Mouse (Mus musculus) spleen, adult 2 months (tissue): ENCODE results near the gene Ppard. TPM values are rescaled to one million over a fixed set of nuclear protein-coding genes. Genes with fewer than 3 reads are reported as not detected.

ENCODE experiments used
- DNase-seq, 2 experiments: peaks; one replicate each; pipeline versions ENCODE4 v3.0.0 to v3.0.0-alpha.2; 2012 to 2021; ENCODE audit warnings: low spot score in 2 of 2, low read depth in 1 of 2
- H3K27ac ChIP-seq: fragments of 200-500 bp; 2 replicates; pipeline ENCODE4 v1.5.1; 2012; ENCODE audit warnings: low read length, inconsistent platforms; ENCODE audit not compliant: insufficient read depth
- H3K27me3 ChIP-seq: fragments of 200-500 bp; 2 replicates; pipeline ENCODE4 v1.6.1; 2012; ENCODE audit warnings: mild to moderate bottlenecking, moderate library complexity, low read length, inconsistent platforms; ENCODE audit not compliant: control insufficient read depth, insufficient read depth
- H3K36me3 ChIP-seq: fragments of 200-500 bp; 2 replicates; pipeline ENCODE4 v1.6.1; 2012; ENCODE audit warnings: mild to moderate bottlenecking, low read length, inconsistent platforms; ENCODE audit not compliant: control insufficient read depth, insufficient read depth
- H3K4me1 ChIP-seq: fragments of 200-500 bp; 2 replicates; pipeline ENCODE4 v1.6.1; 2011; ENCODE audit warnings: inconsistent platforms; ENCODE audit not compliant: control insufficient read depth, insufficient read depth, insufficient read length
- H3K4me3 ChIP-seq: fragments of 200-500 bp; 2 replicates; pipeline ENCODE4 v1.5.1; 2011; ENCODE audit warnings: mild to moderate bottlenecking, inconsistent platforms; ENCODE audit not compliant: insufficient read depth, insufficient read length; ENCODE audit errors: extremely low read depth
- CTCF ChIP-seq: fragments of 200-500 bp; IDR thresholded peaks from 2 replicates; pipeline ENCODE4 v1.5.1; 2011; ENCODE audit warnings: mild to moderate bottlenecking, inconsistent platforms; ENCODE audit not compliant: insufficient read depth, insufficient read length, insufficient replicate concordance; ENCODE audit errors: extremely low read depth
- POLR2A ChIP-seq: fragments of 200-500 bp; IDR thresholded peaks from 2 replicates; pipeline ENCODE4 v1.6.1; 2011; ENCODE audit warnings: low read depth, low read length, inconsistent platforms
- WGBS: fragments of 180-500 bp; shearing (Covaris S2); methylation state at CpG from one replicate; pipeline ENCODE4 v1.1.7; 2018; 5-methylcytosine and 5-hydroxymethylcytosine counted together
- polyA plus RNA-seq: library from polyadenylated mRNA; depleted of rRNA; stranded (reverse); fragments of >200 nt; gene quantifications from 2 replicates; pipeline ENCODE4 v1.2.3, GENCODE M21; 2012

Gene Ppard
- polyA plus RNA-seq, 1 experiment, result 23.2 TPM

DNA sequence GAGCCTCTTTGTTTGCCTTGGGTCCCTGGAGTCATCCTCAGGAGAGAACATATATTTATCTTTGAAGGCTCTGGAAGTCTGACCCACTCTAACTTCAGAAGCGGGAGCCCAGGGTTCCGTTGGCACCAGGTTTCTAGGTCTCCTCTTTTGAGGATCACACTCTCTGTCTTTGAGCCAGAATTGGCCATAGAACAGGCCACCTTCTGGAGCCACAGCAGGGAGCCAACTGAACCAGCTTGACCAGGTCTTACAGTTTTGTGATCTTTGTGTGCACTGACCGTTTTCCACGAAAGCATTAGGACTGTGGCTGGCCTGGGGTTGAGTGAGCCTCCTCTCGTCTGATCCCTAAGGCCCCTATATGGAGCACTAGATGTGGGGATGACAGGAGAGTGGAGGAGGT is 2.1 kb downstream of the Ppard start:
- peaks cover 1% of the 10 kb centered on the region for H3K36me3 ChIP-seq
- 94% methylated on average over 5 of the region's 5 CpGs for WGBS
- DNase-seq, result no peak
- H3K4me3 ChIP-seq, result no peak overlapping the region
- TF ChIP-seq POLR2A, result no peak
- no peak overlapping the region for H3K27ac ChIP-seq
- H3K27me3 ChIP-seq, result no peaks in the 10 kb centered on the region
- H3K4me1 ChIP-seq, result no peaks in the 10 kb centered on the region

- no peaks in the 10 kb centered on the region for H3K27me3 ChIP-seq
- WGBS, result 80% methylated on average over 7 of the region's 7 CpGs
- H3K36me3 ChIP-seq, result peaks cover 1% of the 10 kb centered on the region
- DNase-seq, result no peak
- no peak overlapping the region for H3K4me3 ChIP-seq
- no peak overlapping the region for H3K27ac ChIP-seq
- H3K4me1 ChIP-seq, result no peaks in the 10 kb centered on the region
- TF ChIP-seq POLR2A (no peak), CTCF (no peak)
Measured at GRCm38 (mm10) chr17:28235982-28236635, 3.6 kb downstream of the Ppard start.

GRCm38 (mm10) chr17:28236636-28237015 is 4.1 kb downstream of the Ppard start:
- TF ChIP-seq POLR2A (no peak), CTCF (no peak)
- Histone ChIP-seq H3K36me3 (peaks cover 1% of the 10 kb centered on the region), H3K4me1 (no peaks in the 10 kb centered on the region), H3K27ac (no peak overlapping the region), H3K27me3 (no peaks in the 10 kb centered on the region), H3K4me3 (no peak overlapping the region)
- 83% methylated on average over 4 of the region's 4 CpGs for WGBS
- DNase-seq, result no peak

DNA sequence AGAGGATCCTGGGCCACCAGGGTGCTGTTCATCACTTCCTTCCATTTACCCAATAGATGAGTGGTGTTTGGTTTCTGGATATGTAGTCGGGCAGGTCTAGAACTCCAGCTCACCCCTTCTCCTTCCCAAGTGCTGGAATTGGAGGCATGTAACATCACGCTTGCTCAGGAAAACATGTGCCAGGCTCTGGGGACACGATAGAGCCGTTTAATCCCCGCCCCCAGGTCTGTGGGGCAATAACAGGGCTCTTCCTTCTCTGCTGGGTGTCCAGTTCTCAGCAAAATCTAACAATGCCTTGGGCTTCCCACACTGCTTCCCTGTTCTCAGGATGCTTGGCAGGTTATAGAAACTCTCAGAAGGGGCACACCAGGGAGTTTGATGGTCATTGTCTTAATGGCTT is 4.9 kb downstream of the Ppard start:
- TF ChIP-seq POLR2A, result no peak
- Histone ChIP-seq H3K4me1 (no peaks in the 10 kb centered on the region), H3K36me3 (peaks cover 1% of the 10 kb centered on the region), H3K27ac (no peak overlapping the region), H3K4me3 (no peak overlapping the region), H3K27me3 (no peaks in the 10 kb centered on the region)
- 84% methylated on average over 5 of the region's 5 CpGs for WGBS
- DNase-seq, result no peak

- no peak overlapping the region for H3K4me3 ChIP-seq
Measured at GRCm38 (mm10) chr17:28237874-28238273, 5.4 kb downstream of the Ppard start.

DNA sequence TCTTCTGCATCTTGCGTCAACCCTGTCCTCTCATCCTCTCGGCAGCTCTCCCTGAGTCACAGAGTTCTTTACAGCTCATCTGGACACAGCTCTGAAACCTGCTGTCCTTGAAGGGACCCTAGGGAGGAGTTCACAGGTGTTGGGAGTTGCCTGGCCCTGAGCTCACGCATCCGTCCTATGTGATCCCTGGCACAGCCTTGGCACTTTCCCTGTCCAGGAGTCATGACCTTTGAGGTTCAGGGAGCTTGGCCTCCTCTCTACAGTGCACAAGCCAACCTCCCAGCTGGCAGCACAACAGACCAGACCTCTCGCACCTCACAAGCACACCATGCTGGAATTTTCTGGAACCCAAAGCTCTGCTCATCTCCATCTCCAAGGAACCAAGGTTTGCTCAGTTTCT is 8.3 kb downstream of the Ppard start:
- H3K27me3 ChIP-seq, result no peaks in the 10 kb centered on the region
- H3K4me3 ChIP-seq, result no peak overlapping the region
- TF ChIP-seq POLR2A, result no peak
- TF ChIP-seq CTCF, result no peak
- WGBS, result 97% methylated on average over 5 of the region's 5 CpGs
- no peak overlapping the region for H3K27ac ChIP-seq
- H3K36me3 ChIP-seq, result peaks cover 3% of the 10 kb centered on the region
- DNase-seq, result no peak
- peaks cover 2% of the 10 kb centered on the region; the same call in 1 of the 2 replicates for H3K4me1 ChIP-seq

More at GRCm38 (mm10) chr17:28237874-28238273, 5.4 kb downstream of the Ppard start:
- DNase-seq, result no peak
- Histone ChIP-seq H3K27ac (no peak overlapping the region), H3K36me3 (peaks cover 1% of the 10 kb centered on the region), H3K27me3 (no peaks in the 10 kb centered on the region), H3K4me1 (no peaks in the 10 kb centered on the region)
- TF ChIP-seq POLR2A (no peak), CTCF (no peak)
- 82% methylated on average over 6 of the region's 6 CpGs for WGBS

DNA sequence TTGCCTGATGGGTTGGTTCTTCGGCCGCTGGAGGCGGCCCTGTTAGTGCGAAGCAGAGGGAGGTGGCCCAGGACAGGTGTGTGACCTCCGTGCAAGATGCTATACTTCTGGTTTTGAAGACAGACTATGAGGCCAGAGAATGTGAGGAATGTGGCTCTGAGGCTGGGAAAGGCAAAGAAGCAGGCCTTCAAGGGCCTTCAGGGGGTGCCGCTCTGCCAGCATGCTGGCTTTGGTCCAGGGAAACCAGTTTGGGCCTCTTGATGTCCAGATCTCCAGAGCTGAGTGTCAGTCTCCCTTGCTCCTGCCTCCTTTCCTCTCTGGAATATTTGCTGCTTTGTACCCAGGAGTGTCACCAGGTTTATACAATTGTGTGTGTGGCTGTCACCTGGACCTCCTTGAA is 9.8 kb downstream of the Ppard start:
- no peak for DNase-seq
- TF ChIP-seq POLR2A (no peak), CTCF (no peak)
- no peak overlapping the region for H3K27ac ChIP-seq
- no peak overlapping the region for H3K4me3 ChIP-seq
- 95% methylated on average over 6 of the region's 6 CpGs for WGBS
- peaks cover 12% of the 10 kb centered on the region; the same call in 1 of the 2 replicates for H3K4me1 ChIP-seq
- H3K36me3 ChIP-seq, result peaks cover 3% of the 10 kb centered on the region
- no peaks in the 10 kb centered on the region for H3K27me3 ChIP-seq
